Mouse (Mus musculus) CD8-positive naive resting alpha-beta T cell, adult 2 months (primary cell): Measurements from ENCODE around the gene Stat5b.
A peak's percentile ranks its signal among the peaks of the same experiment; 100 is the strongest.
"Not testable (repeated sequence)": the region's sequence is repeated elsewhere in the genome, so short reads cannot be mapped to it uniquely, and the experiment has no call there.

Experiments used
- DNase-seq, 2 experiments: peaks; one replicate each; pipeline ENCODE4 v3.0.0; 2022; ENCODE audit warnings: low read depth in 2 of 2, low spot score in 2 of 2

The Stat5b gene

DNA sequence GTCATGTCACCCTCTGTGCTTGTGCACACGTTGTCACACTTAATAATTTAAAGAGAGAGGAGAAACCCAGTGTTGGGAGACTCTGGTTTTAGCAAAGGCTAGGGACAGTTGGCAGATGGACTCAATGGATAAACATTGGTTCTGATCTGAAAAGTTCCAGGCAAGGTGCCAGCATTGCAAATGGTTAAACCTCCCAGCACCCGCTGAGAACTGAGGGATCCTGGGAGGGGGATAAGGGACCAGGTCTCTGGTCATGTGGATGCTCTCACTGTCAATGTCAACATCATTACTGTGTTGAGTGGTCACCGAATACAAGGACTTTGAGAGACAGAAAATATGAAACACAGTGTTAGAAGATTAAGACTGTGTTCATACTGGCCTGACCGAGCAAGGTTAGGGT is 33.7 kb downstream of the Stat5b start:
- DNase-seq: no peak

DNA sequence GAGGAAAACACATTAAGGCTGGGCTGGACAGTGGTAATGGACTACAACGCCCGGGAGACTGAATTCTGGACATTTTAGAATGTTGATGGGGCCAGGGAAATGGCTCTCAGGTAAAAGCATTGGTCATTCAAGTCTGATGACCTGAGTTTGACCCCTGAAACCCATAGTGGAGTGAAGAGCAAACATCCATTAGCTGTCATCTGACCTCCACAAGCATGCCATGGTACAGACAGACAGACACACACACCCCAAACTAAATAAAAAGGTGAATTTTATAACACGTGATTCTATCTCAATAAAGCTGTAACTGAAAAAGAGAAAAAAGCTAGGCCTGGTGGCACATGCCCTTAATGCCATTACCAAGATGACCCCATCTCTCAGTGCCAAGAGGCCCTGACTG is 34.2 kb downstream of the Stat5b start:
- DNase-seq: no peak

- peak; percentile 72 to 84 for DNase-seq
Observed at GRCm38 (mm10) chr11:100814498-100814897, 36.0 kb downstream of the Stat5b start.

DNA sequence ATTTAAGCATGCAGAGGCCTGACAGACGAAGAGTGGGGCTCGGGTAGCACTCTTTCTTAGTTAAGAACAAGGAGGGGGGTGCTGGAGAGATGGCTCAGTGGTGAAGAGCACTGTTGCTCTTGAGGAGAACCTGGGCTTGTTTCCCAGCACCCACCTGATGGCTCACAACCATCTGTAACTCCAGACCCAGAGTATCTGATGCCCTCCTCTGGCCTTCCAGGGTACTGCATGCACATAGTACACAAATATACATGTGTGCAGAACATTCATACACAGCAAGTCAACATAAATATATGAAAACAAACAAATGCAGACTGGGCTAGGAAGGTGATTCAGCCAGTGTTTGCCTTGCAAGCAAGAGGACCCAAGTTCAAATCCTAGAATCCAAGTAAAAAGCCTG is 39.4 kb downstream of the Stat5b start:
- no peak for DNase-seq

DNA sequence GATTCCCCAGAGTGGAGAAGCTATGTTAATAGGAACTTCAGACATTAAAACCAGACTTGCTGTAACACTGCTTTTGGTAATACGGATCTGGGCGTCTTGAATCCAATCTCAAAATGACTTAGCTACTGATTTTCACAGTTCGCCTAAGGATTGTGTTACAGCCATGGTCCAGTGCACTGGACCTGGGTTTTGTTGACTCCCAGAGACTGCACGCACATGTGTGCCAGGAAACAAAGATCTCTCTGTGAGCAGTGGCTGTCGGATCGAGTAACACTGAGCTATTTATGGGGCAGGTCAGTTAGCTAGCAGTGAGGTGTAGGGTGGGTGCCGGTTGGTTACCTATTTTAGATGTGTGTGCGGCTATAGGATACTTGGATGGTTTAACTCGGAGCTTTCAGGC is 40.0 kb downstream of the Stat5b start:
- no peak for DNase-seq

- no peak for DNase-seq
Observed at GRCm38 (mm10) chr11:100806380-100807305, 43.9 kb downstream of the Stat5b start.

DNA sequence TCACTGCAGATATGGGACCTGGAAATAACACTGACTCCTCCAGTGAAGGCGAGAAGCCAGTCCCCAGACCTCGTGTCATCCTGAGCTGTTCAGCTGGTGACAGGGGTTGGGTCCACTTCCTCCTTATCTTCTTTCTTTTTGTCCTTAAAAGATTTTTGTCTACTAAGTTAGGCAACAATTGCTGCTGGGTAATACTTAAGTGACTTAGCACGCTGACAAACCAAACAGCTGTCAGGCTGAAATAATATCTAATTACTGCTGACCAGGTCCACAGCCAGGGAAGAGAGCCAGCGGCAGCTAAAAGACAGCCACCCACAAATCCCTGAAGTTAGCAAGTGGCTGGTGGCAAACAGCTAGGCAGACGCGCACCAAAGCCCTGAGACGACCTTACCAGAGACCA is 45.0 kb downstream of the Stat5b start:
- DNase-seq: no peak

DNA sequence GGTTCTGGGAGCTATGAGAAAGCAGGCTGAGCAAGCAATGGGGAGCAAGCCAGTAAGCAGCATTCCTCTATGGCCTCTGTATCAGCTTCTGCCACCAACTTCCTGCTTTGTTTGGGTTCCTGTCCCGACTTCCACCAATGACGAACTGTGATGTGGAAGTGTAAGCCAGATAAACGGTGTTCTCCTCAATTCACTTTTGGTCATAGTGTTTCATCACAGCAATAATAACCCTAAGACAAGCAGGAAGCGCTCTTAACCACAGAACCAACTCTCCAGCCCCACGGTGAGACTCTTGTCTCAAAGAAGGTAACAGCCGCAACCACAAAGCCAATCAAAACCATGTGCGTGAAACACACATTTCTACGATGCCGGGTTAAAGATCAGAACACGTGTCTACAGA is 46.1 kb downstream of the Stat5b start:
- peak; percentile 48 to 63 for DNase-seq

DNA sequence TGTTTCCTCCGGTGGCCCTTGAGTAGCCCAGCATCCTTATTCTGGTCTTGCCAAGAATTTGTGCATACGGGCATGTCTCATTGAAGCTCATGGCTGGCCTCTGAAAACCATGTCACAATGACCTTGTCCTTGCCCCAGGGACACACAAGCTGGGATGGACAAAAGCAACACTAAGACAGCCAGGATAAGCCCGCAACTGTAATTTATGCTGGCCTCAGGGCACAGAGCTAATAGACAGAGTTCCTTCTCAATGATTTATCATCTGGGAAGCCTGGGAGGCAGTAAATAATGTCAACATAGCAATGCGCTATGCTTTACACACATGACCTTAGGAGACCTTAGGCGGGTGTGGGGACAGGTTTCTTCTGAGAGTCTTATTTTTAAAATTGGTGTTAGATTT is 51.1 kb downstream of the Stat5b start:
- no peak for DNase-seq

DNA sequence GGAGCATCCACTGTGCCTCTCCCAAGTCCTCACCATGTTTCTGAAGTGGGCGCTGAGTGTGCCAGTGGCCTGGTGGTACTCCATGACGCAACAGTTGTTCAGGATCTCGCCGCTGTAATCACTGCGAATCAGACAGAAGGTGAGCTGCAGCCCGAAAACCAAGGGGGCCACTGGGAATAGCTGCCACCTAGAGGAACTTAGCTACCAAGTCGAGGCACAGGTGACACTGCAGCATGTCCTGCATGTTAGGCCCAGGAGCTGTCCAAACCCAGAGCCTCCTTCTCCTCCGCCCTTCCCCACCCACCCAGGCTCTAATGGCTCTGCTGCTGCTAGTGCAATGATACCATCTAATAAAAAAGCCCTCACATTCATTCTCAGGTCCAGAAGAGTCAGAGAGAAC is 53.9 kb downstream of the Stat5b start:
- no peak for DNase-seq

DNA sequence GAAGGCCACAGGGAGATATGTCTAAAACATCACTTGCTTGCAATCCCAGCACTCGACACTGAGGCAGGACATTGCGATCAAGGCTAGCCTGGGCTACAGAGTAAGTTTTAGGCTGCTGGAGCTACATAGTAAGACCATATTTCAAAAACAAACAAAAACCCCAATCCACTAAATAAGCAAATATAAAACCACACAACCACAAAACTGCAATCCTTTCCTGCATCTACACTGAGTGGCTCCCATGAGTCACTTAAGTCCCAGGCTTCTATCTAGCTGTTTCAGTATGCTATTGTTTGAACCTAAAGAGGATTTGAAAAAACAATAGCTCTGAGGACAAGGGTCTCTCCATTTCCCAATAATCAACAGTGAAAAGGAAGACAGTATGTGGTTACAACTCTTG is 55.1 kb downstream of the Stat5b start:
- DNase-seq: no peak

DNA sequence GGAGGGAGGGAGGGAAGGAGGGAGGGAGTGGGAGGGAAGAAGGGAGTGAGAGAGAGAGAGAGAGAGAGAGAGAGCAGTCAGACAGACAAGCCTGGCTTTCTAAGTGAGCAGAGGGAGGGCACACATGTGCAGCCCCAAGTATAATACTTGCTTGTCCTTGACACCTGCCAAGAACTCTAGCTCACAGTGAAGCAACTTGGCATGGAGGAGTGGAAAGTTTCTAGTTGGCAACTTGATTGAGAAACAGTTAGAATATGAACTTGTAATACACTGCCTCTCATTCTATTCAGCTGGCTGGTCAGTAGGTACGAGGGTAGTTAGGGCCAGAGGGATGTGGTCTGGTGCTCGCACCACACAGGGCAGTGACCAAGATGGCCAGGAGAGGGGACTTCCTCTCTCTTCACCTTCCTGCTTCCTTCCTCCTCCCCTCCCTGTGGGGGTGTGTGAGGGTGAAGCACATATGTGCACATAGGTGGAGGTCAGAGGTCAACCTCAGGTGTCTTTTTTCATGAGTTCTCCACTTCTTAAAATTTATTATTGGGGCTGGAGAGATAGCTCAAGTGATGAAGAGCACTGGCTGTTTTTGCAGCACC is 59.0 kb downstream of the Stat5b start:
- no peak for DNase-seq

GRCm38 (mm10) chr11:100790644-100791043 is 59.9 kb downstream of the Stat5b start:
- not testable (repeated sequence) for DNase-seq

GRCm38 (mm10) chr11:100789702-100790101 is 60.8 kb downstream of the Stat5b start:
- no peak for DNase-seq

GRCm38 (mm10) chr11:100785774-100786173 is 64.8 kb downstream of the Stat5b start:
- DNase-seq: no peak

GRCm38 (mm10) chr11:100784286-100784685 is 66.2 kb downstream of the Stat5b start:
- DNase-seq: no peak

- DNase-seq: no peak
Observed at GRCm38 (mm10) chr11:100782568-100782967, 68.0 kb downstream of the Stat5b start.

- no peak for DNase-seq
Observed at GRCm38 (mm10) chr11:100781763-100782475, 68.6 kb downstream of the Stat5b start.

DNA sequence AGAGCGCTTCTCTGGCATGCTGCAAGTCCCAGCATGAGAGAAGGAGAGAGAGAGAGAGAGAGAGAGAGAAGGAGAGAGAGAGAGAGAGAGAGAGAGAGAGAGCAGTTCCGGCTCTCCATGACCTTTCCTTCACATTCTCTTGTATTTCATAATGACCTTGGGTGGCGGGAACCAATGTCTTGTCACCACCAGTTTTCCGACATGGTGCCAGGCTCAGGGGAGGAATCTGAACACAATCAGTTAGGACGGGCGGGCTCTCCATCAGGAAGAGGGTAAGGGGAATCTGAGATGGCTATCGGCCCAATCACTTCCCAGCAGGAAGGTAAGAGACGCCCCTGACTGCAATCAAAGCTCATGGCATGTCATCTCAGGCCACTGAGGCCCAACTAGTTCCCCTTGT is 70.3 kb downstream of the Stat5b start:
- no peak for DNase-seq

DNA sequence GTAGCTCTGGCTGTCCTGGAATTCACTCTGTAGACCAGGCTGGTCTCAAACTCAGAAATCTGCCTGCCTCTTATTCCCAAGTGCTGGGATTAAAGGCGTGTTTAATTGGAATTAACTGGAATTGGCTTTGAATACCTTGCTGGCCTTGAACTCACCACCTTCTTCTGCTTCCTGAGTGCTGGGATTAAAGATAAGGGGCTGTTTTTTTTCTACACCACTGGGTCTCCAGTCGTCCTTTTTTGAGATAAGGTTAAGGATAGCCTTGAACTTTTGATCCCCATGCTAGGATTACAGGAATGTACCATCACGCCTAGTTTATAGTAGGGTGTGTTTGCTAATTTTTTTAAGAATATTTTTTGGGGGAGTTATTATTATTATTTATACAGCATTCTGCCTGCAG is 72.5 kb downstream of the Stat5b start:
- DNase-seq: no peak

- no peak for DNase-seq
Observed at GRCm38 (mm10) chr11:100775921-100776320, 74.6 kb downstream of the Stat5b start.

GRCm38 (mm10) chr11:100774261-100774660 is 76.3 kb downstream of the Stat5b start:
- DNase-seq: no peak
